Mouse (Mus musculus): ENCODE measurements around the gene Foxo1. TPM values are rescaled to one million over a fixed set of nuclear protein-coding genes. Genes with fewer than 3 reads are reported as not detected.

The Foxo1 gene
- polyA plus RNA-seq (2012; rRNA removed), result 5.5 and 6.7 TPM in 2 replicates

DNA sequence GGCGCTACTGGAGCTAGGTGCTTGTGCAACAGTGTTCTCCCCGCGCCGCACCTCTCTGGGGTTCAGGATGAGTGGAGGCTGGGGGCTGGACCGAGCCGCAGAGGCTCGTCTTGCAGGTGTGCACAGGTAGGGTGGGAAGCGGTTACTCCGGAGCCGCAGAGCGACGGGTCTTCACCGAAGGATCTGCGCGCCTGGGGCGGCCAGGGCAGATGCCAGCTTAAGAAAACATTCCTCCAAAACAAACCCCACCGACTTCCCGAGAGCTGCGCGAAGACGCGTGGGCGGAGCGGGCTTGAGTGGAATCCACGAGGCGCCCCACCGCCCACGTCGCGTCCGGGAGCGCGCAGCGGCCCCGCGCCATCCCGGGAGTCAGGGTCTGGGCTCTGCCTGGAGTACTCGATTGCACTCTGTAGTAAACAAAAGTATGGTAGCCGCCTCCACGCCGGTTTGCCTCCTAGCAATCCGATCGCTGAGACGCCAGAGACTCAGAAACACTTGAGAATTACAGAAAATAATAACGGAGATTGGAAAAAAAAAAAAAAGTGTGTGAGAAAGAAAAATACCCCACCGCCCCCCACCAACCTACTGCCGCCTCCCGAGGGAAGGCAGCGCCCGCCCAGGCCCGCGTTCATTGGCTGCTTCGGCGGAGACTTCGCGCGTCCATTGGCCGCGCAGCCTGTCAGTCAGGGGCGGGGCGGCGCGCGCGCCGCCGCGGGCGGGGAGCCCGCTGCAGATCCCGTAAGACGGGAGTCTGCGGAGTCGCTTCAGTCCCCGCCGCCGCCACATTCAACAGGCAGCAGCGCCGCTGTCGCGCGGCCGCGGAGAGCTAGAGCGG lies at the start of gene Foxo1:
Foxo1 (plus strand) TSS at position 685 of the 835 bp plus-strand sequence.

Other genes with a start within 250 kb of the Foxo1 start
- 4.1 and 4.7 TPM in 2 replicates for gene Maml3, start 163.3 kb upstream of the Foxo1 start, polyA plus RNA-seq (2012; rRNA removed)

All from central nervous system, embryonic 18 days (tissue).